Mouse (Mus musculus): ENCODE results near the gene 2010111I01Rik. TPM values are rescaled to one million over a fixed set of nuclear protein-coding genes. Genes with fewer than 3 reads are reported as not detected.

Gene 2010111I01Rik
- polyA plus RNA-seq, 1 experiment from 2014 or later: 129 TPM

DNA sequence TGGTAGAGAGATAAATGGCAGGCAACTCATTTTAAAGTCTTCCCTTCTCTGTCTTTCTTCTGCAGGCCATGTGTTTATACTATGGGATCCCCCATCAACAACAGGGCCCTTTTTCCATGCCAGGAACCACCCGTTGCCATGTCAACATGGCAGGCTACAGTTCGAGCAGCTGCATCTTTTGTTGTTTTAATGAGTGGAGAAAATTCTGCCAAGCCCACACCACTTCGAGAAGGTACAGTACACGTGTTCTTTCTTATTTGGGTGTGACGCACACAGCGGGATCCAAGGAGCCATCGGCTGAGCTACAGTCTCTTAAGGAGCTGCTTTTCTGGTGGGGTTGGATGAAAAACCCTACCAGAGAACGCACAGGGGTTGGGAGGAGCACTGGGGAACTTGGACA lies 68.3 kb downstream of the 2010111I01Rik start:
- Histone ChIP-seq H3K4me2 (no peak overlapping the region), H3K9me3 (no peaks in the 10 kb centered on the region), H3K9ac (no peak overlapping the region), H3K4me3 (no peak overlapping the region), H3K4me1 (peaks cover 8% of the 10 kb centered on the region), H3K27ac (no peak overlapping the region), H3K36me3 (no peaks in the 10 kb centered on the region), H3K27me3 (no peaks in the 10 kb centered on the region)
- WGBS: 65% methylated on average over 8 of the region's 8 CpGs
- no peak for ATAC-seq (ENCODE audit: borderline replicate concordance, extremely low read depth, low FRiP score, low TSS enrichment)

GRCm38 (mm10) chr13:63033364-63033763 lies 68.7 kb downstream of the 2010111I01Rik start:
- H3K27me3 ChIP-seq: no peaks in the 10 kb centered on the region
- WGBS: 90% methylated on average over 2 of the region's 2 CpGs
- H3K9me3 ChIP-seq: no peaks in the 10 kb centered on the region
- no peaks in the 10 kb centered on the region for H3K36me3 ChIP-seq
- H3K4me3 ChIP-seq: no peak overlapping the region
- H3K4me2 ChIP-seq: no peak overlapping the region
- H3K9ac ChIP-seq: no peak overlapping the region
- H3K27ac ChIP-seq: no peak overlapping the region
- peaks cover 11% of the 10 kb centered on the region for H3K4me1 ChIP-seq
- ATAC-seq (ENCODE audit: borderline replicate concordance, extremely low read depth, low FRiP score, low TSS enrichment): no peak

- H3K27me3 ChIP-seq: no peaks in the 10 kb centered on the region
- H3K4me1 ChIP-seq: peaks cover 19% of the 10 kb centered on the region
- H3K4me3 ChIP-seq: no peak overlapping the region
- H3K9me3 ChIP-seq: no peaks in the 10 kb centered on the region
- no peak overlapping the region for H3K9ac ChIP-seq
- H3K27ac ChIP-seq: no peak overlapping the region
- WGBS: 78% methylated on average over 4 of the region's 4 CpGs
- no peak overlapping the region for H3K4me2 ChIP-seq
- H3K36me3 ChIP-seq: no peaks in the 10 kb centered on the region
- no peak for ATAC-seq (ENCODE audit: borderline replicate concordance, extremely low read depth, low FRiP score, low TSS enrichment)
Observed at GRCm38 (mm10) chr13:63034666-63035065, 70.0 kb downstream of the 2010111I01Rik start.

DNA sequence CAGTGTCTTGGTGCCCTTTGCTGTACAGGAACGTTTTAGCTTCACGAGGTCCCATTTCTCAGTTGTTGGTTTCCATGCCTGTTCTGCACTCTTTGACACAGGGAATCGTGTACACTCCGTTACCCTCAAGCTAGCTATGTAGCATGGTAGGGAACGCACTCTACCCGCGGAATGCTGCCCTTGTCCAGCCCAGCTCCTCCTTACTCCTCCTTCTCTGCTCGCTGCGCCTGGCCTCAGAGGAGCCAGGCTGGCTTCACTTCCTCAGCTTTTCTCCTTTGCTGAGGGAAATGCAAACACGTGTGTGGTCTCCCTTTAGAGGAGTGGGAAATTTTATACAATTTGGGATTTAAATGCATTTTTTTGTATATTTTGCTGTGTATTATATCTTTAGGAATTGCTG lies 73.2 kb downstream of the 2010111I01Rik start:
- Histone ChIP-seq H3K27ac (peak overlapping the region; percentile 81), H3K36me3 (no peaks in the 10 kb centered on the region), H3K9ac (no peak overlapping the region), H3K4me2 (no peak overlapping the region), H3K4me1 (peaks cover 22% of the 10 kb centered on the region), H3K9me3 (no peaks in the 10 kb centered on the region), H3K4me3 (no peak overlapping the region), H3K27me3 (no peaks in the 10 kb centered on the region)
- ATAC-seq (ENCODE audit: borderline replicate concordance, extremely low read depth, low FRiP score, low TSS enrichment): no peak
- 35% methylated on average over 10 of the region's 10 CpGs for WGBS

GRCm38 (mm10) chr13:63038415-63038814 lies 73.7 kb downstream of the 2010111I01Rik start:
- H3K9ac ChIP-seq: no peak overlapping the region
- H3K36me3 ChIP-seq: no peaks in the 10 kb centered on the region
- H3K4me2 ChIP-seq: no peak overlapping the region
- H3K4me1 ChIP-seq: peaks cover 20% of the 10 kb centered on the region
- ATAC-seq (ENCODE audit: borderline replicate concordance, extremely low read depth, low FRiP score, low TSS enrichment): no peak
- 53% methylated on average over 2 of the region's 2 CpGs for WGBS
- peak overlapping the region; percentile 96 for H3K27ac ChIP-seq
- H3K27me3 ChIP-seq: no peaks in the 10 kb centered on the region
- H3K4me3 ChIP-seq: no peak overlapping the region
- H3K9me3 ChIP-seq: no peaks in the 10 kb centered on the region

GRCm38 (mm10) chr13:63038871-63039270 lies 74.2 kb downstream of the 2010111I01Rik start:
- Histone ChIP-seq H3K9me3 (no peaks in the 10 kb centered on the region), H3K36me3 (no peaks in the 10 kb centered on the region), H3K9ac (no peak overlapping the region), H3K4me2 (no peak overlapping the region), H3K27ac (peak overlapping the region; percentile 96), H3K4me3 (no peak overlapping the region), H3K27me3 (no peaks in the 10 kb centered on the region), H3K4me1 (peaks cover 20% of the 10 kb centered on the region)
- WGBS: 18% methylated on average over 1 of the region's 1 CpGs
- peak; percentile 82 for ATAC-seq (ENCODE audit: borderline replicate concordance, extremely low read depth, low FRiP score, low TSS enrichment)

DNA sequence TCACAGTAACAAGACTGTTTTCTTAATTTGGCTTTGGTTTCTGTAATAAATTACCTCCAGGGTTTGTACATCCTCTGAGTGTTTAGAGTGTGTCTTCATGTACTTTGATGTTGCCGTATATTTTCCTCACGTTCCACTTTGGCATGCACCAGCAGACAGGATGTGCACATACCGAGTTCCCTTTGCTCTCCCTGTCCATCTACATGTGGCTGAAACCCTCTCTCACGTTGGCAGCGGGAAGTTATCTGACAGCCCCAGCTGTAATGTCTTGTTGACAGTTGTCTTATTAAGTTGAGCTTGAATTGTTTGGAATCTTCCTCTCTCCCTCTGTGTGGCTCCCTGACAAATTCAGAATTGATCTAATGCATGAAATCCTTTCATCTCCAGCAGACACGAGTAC lies 74.6 kb downstream of the 2010111I01Rik start:
- H3K9me3 ChIP-seq: no peaks in the 10 kb centered on the region
- H3K9ac ChIP-seq: no peak overlapping the region
- no peaks in the 10 kb centered on the region for H3K36me3 ChIP-seq
- peak overlapping the region; percentile 96 for H3K27ac ChIP-seq
- ATAC-seq (ENCODE audit: borderline replicate concordance, extremely low read depth, low FRiP score, low TSS enrichment): peak; percentile 89
- H3K4me2 ChIP-seq: 0 out of 2 replicates have a peak overlapping the region, but pooled peaks have one; percentile 6
- no peak overlapping the region for H3K4me3 ChIP-seq
- H3K27me3 ChIP-seq: no peaks in the 10 kb centered on the region
- peaks cover 20% of the 10 kb centered on the region for H3K4me1 ChIP-seq
- 19% methylated on average over 6 of the region's 6 CpGs for WGBS

DNA sequence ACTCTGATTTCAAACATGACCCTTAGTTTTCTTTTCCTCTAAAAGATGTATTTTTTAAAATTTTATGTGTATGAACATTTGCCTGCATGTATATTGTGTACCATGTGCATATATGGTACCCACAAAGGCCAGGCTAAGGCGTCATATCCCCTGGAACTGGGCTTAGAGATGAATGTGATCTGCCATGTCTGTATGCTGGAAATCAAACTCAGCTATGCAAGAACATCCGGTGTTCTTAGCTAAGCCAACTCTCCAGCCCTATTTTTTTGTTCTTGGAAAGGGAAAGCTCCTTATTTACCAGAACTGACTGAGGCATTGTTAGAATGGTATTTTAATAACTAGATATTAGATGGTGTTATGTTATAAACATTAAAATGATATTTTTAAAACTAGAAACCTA lies 75.2 kb downstream of the 2010111I01Rik start:
- peak overlapping the region; percentile 96 for H3K27ac ChIP-seq
- no peaks in the 10 kb centered on the region for H3K27me3 ChIP-seq
- no peak overlapping the region for H3K4me3 ChIP-seq
- WGBS: 41% methylated on average over 2 of the region's 2 CpGs
- no peak overlapping the region for H3K4me2 ChIP-seq
- no peaks in the 10 kb centered on the region for H3K36me3 ChIP-seq
- no peaks in the 10 kb centered on the region for H3K9me3 ChIP-seq
- ATAC-seq (ENCODE audit: borderline replicate concordance, extremely low read depth, low FRiP score, low TSS enrichment): peak; percentile 80; the same call in 1 of the 2 replicates
- no peak overlapping the region for H3K9ac ChIP-seq
- peaks cover 20% of the 10 kb centered on the region for H3K4me1 ChIP-seq

GRCm38 (mm10) chr13:63045504-63046205 lies 81.0 kb downstream of the 2010111I01Rik start:
- Histone ChIP-seq H3K4me2 (no peak overlapping the region), H3K27ac (no peak overlapping the region; the same call in 1 of the 2 replicates), H3K9me3 (no peaks in the 10 kb centered on the region), H3K27me3 (no peaks in the 10 kb centered on the region), H3K36me3 (no peaks in the 10 kb centered on the region), H3K4me1 (peaks cover 8% of the 10 kb centered on the region), H3K9ac (no peak overlapping the region), H3K4me3 (no peak overlapping the region)
- WGBS: 50% methylated on average over 2 of the region's 2 CpGs
- ATAC-seq (ENCODE audit: borderline replicate concordance, extremely low read depth, low FRiP score, low TSS enrichment): no peak

GRCm38 (mm10) chr13:63046206-63047020 lies 81.7 kb downstream of the 2010111I01Rik start:
- peak; percentile 76 for ATAC-seq (ENCODE audit: borderline replicate concordance, extremely low read depth, low FRiP score, low TSS enrichment)
- no peaks in the 10 kb centered on the region for H3K36me3 ChIP-seq
- peaks cover 4% of the 10 kb centered on the region for H3K4me1 ChIP-seq
- H3K27me3 ChIP-seq: no peaks in the 10 kb centered on the region
- H3K4me2 ChIP-seq: no peak overlapping the region
- H3K4me3 ChIP-seq: no peak overlapping the region
- H3K27ac ChIP-seq: peak overlapping the region; percentile 48
- WGBS: 38% methylated on average over 7 of the region's 7 CpGs
- H3K9me3 ChIP-seq: no peaks in the 10 kb centered on the region
- H3K9ac ChIP-seq: no peak overlapping the region

- no peak overlapping the region for H3K9ac ChIP-seq
- no peak overlapping the region for H3K4me3 ChIP-seq
- 69% methylated on average over 1 of the region's 1 CpGs for WGBS
- no peak for ATAC-seq (ENCODE audit: borderline replicate concordance, extremely low read depth, low FRiP score, low TSS enrichment)
- H3K9me3 ChIP-seq: no peaks in the 10 kb centered on the region
- H3K27me3 ChIP-seq: no peaks in the 10 kb centered on the region
- H3K27ac ChIP-seq: no peak overlapping the region
- H3K4me1 ChIP-seq: no peaks in the 10 kb centered on the region
- H3K36me3 ChIP-seq: no peaks in the 10 kb centered on the region
- no peak overlapping the region for H3K4me2 ChIP-seq
Observed at GRCm38 (mm10) chr13:63063706-63064105, 99.0 kb downstream of the 2010111I01Rik start.

- H3K36me3 ChIP-seq: no peaks in the 10 kb centered on the region
- no peaks in the 10 kb centered on the region for H3K27me3 ChIP-seq
- H3K27ac ChIP-seq: no peak overlapping the region
- ATAC-seq (ENCODE audit: borderline replicate concordance, extremely low read depth, low FRiP score, low TSS enrichment): no peak
- no peaks in the 10 kb centered on the region for H3K4me1 ChIP-seq
- no peak overlapping the region for H3K9ac ChIP-seq
- no peaks in the 10 kb centered on the region for H3K9me3 ChIP-seq
- H3K4me3 ChIP-seq: no peak overlapping the region
- 61% methylated on average over 1 of the region's 1 CpGs for WGBS
- no peak overlapping the region for H3K4me2 ChIP-seq
Observed at GRCm38 (mm10) chr13:63066607-63067006, 101.9 kb downstream of the 2010111I01Rik start.
